Mouse (Mus musculus) retina, postnatal 1 day (tissue): ENCODE results near the gene Nsl1.

Experiments used
- DNase-seq: peaks from one replicate; pipeline ENCODE4 v3.0.0-alpha.2; 2012

Gene Nsl1

GRCm38 (mm10) chr1:191095019-191095418 is 32.2 kb downstream of the Nsl1 start:
- no peak for DNase-seq

- peak; percentile 62 for DNase-seq
Observed at GRCm38 (mm10) chr1:191096871-191097681, 34.3 kb downstream of the Nsl1 start.

- DNase-seq = peak; percentile 79
Observed at GRCm38 (mm10) chr1:191097802-191098747, 35.3 kb downstream of the Nsl1 start, which contains the start of gene Batf3. Gene Batf3 (plus strand): TSS chr1:191097847.

- no peak for DNase-seq
Observed at GRCm38 (mm10) chr1:191099114-191099513, 36.3 kb downstream of the Nsl1 start.

- no peak for DNase-seq
Observed at GRCm38 (mm10) chr1:191099772-191100291, 37.0 kb downstream of the Nsl1 start.

GRCm38 (mm10) chr1:191102730-191103370 is 40.0 kb downstream of the Nsl1 start:
- no peak for DNase-seq

GRCm38 (mm10) chr1:191105246-191105645 is 42.4 kb downstream of the Nsl1 start:
- no peak for DNase-seq

- DNase-seq = no peak
Observed at GRCm38 (mm10) chr1:191107306-191107705, 44.5 kb downstream of the Nsl1 start.

GRCm38 (mm10) chr1:191109907-191110306 is 47.1 kb downstream of the Nsl1 start:
- DNase-seq = no peak

- DNase-seq = no peak
Observed at GRCm38 (mm10) chr1:191111146-191111545, 48.3 kb downstream of the Nsl1 start.

GRCm38 (mm10) chr1:191114868-191115267 is 52.1 kb downstream of the Nsl1 start:
- no peak for DNase-seq

- no peak for DNase-seq
Observed at GRCm38 (mm10) chr1:191115514-191116238, 52.9 kb downstream of the Nsl1 start.

- DNase-seq = no peak
Observed at GRCm38 (mm10) chr1:191122744-191123143, 59.9 kb downstream of the Nsl1 start.

- DNase-seq = no peak
Observed at GRCm38 (mm10) chr1:191123696-191124095, 60.9 kb downstream of the Nsl1 start.

GRCm38 (mm10) chr1:191124288-191124687 is 61.5 kb downstream of the Nsl1 start:
- no peak for DNase-seq

- DNase-seq = peak; percentile 73
Observed at GRCm38 (mm10) chr1:191125811-191126638, 63.2 kb downstream of the Nsl1 start.

GRCm38 (mm10) chr1:191131692-191132091 is 68.9 kb downstream of the Nsl1 start:
- DNase-seq = no peak

- DNase-seq = no peak
Observed at GRCm38 (mm10) chr1:191132240-191132639, 69.4 kb downstream of the Nsl1 start.

GRCm38 (mm10) chr1:191132934-191133333 is 70.1 kb downstream of the Nsl1 start:
- DNase-seq = no peak

GRCm38 (mm10) chr1:191135406-191135805 is 72.6 kb downstream of the Nsl1 start:
- DNase-seq = no peak
